22 mouse cellular contexts compared by ENCODE assay signal in genomic region chr17:28131156-28131555, GRCm38 (mm10). TPM values are rescaled to one million over a fixed set of nuclear protein-coding genes. Genes with fewer than 3 reads are reported as not detected.
A peak's percentile ranks its signal among the peaks of the same experiment; 100 is the strongest.
DNase-seq lines count a peak whose midpoint lies in the region; ATAC-seq and TF ChIP-seq lines count a peak whose summit lies in the region.
"Had no signal": no experiment of that assay in that cellular context is flagged by ENCODE, and none has a peak within 500 bp of the region (broad histone marks: within the 10 kb centered on the region; RNA-seq: fewer than 3 reads in every experiment).

No protein-coding gene starts in this region.

- H3K4me2 ChIP-seq in forebrain, embryonic 12.5 days, result no peak overlapping the region
- H3K4me2 ChIP-seq in forebrain, postnatal 0 days (ENCODE audit: low read depth), result no peak overlapping the region
- no peak overlapping the region for H3K4me2 ChIP-seq in midbrain, postnatal 0 days (ENCODE audit: low read depth, low read length, poor library complexity, severe bottlenecking)
- H3K4me2 ChIP-seq: midbrain, embryonic 15.5 days; neural tube, embryonic 15.5 days had no signal

- no peak for DNase-seq in forebrain, postnatal 0 days
- no peak for DNase-seq in midbrain, embryonic 10.5 days (ENCODE audit: low spot score)
- no peak for DNase-seq in midbrain, postnatal 0 days (ENCODE audit: low spot score)
- no peak for DNase-seq in limb, embryonic 10.5 days (ENCODE audit: low spot score)
- DNase-seq in frontal cortex, postnatal 25 days (ENCODE audit: low spot score in 2 of 2), result no peak
- DNase-seq: adrenal gland, postnatal 14 days; cerebellum, adult 2 months; cerebellum, postnatal 25 days; right cerebral cortex, adult 18-20 months; right cerebral cortex, postnatal 4 days; thymus, adult 18-20 months; thymus, postnatal 36 days had no signal

- H3K4me3 ChIP-seq in forebrain, embryonic 12.5 days (replicated peaks), result no peak overlapping the region
- H3K4me3 ChIP-seq in forebrain, postnatal 0 days (ENCODE audit: low read depth, low read length), result no peak overlapping the region
- no peak overlapping the region for H3K4me3 ChIP-seq in midbrain, embryonic 10.5 days
- no peak overlapping the region for H3K4me3 ChIP-seq in midbrain, postnatal 0 days (ENCODE audit: low read depth, low read length)
- H3K4me3 ChIP-seq in limb, embryonic 10.5 days, result no peak overlapping the region
- H3K4me3 ChIP-seq: left cerebral cortex, adult 2 months; midbrain, embryonic 15.5 days; neural tube, embryonic 15.5 days had no signal

- H3K9ac ChIP-seq in forebrain, embryonic 12.5 days, result no peak overlapping the region
- no peak overlapping the region for H3K9ac ChIP-seq in forebrain, postnatal 0 days
- H3K9ac ChIP-seq in midbrain, postnatal 0 days (replicated peaks; ENCODE audit: low read length, poor library complexity, severe bottlenecking), result no peak overlapping the region
- H3K9ac ChIP-seq: midbrain, embryonic 15.5 days; neural tube, embryonic 15.5 days had no signal

- 0 out of 2 replicates have a peak overlapping the region, but pooled peaks have one; percentile 19 for H3K27ac ChIP-seq in forebrain, embryonic 12.5 days
- H3K27ac ChIP-seq in forebrain, postnatal 0 days (ENCODE audit: low read depth, low read length), result no peak overlapping the region
- peak overlapping the region; percentile 63 for H3K27ac ChIP-seq in midbrain, embryonic 10.5 days (replicated peaks)
- H3K27ac ChIP-seq in midbrain, postnatal 0 days (ENCODE audit: low read depth, low read length), result no peak overlapping the region
- H3K27ac ChIP-seq in limb, embryonic 10.5 days, result peak overlapping the region; percentile 42; the same call in 1 of the 2 replicates
- H3K27ac ChIP-seq: kidney, postnatal 0 days; left cerebral cortex, adult 2 months; midbrain, embryonic 15.5 days; neural tube, embryonic 15.5 days had no signal

- no peaks in the 10 kb centered on the region for H3K9me3 ChIP-seq in forebrain, embryonic 12.5 days
- no peaks in the 10 kb centered on the region for H3K9me3 ChIP-seq in forebrain, postnatal 0 days (ENCODE audit: low read length)
- H3K9me3 ChIP-seq in midbrain, embryonic 10.5 days (replicated peaks), result no peaks in the 10 kb centered on the region
- no peaks in the 10 kb centered on the region for H3K9me3 ChIP-seq in midbrain, postnatal 0 days (ENCODE audit: low read length)
- H3K9me3 ChIP-seq in limb, embryonic 10.5 days (replicated peaks), result no peaks in the 10 kb centered on the region
- H3K9me3 ChIP-seq: midbrain, embryonic 15.5 days; neural tube, embryonic 15.5 days had no signal

- no peak for ATAC-seq in forebrain, embryonic 12.5 days (ENCODE audit: low FRiP score)
- ATAC-seq in forebrain, postnatal 0 days, result no peak
- ATAC-seq in midbrain, postnatal 0 days (ENCODE audit: low FRiP score), result no peak
- ATAC-seq in frontal cortex, adult (ENCODE audit: low TSS enrichment), result no peak
- ATAC-seq: CD4-positive, CD25-positive, alpha-beta regulatory T cell, adult 4 months; lung, postnatal 0 days; midbrain, embryonic 15.5 days had no signal

- peaks cover 16% of the 10 kb centered on the region; the same call in 1 of the 2 replicates for H3K4me1 ChIP-seq in forebrain, embryonic 12.5 days
- 0 out of 2 replicates have a peak, but pooled peaks cover 2% of the 10 kb centered on the region for H3K4me1 ChIP-seq in forebrain, postnatal 0 days (ENCODE audit: insufficient read depth)
- peaks cover 28% of the 10 kb centered on the region for H3K4me1 ChIP-seq in midbrain, embryonic 10.5 days
- no peaks in the 10 kb centered on the region for H3K4me1 ChIP-seq in midbrain, postnatal 0 days (ENCODE audit: insufficient read depth, low read length)
- peaks cover 28% of the 10 kb centered on the region for H3K4me1 ChIP-seq in limb, embryonic 10.5 days

- no peaks in the 10 kb centered on the region for H3K36me3 ChIP-seq in forebrain, embryonic 12.5 days (replicated peaks)
- no peaks in the 10 kb centered on the region for H3K36me3 ChIP-seq in forebrain, postnatal 0 days (ENCODE audit: insufficient read depth)
- no peaks in the 10 kb centered on the region for H3K36me3 ChIP-seq in midbrain, embryonic 10.5 days
- H3K36me3 ChIP-seq in midbrain, postnatal 0 days (ENCODE audit: insufficient read depth, low read length), result no peaks in the 10 kb centered on the region
- no peaks in the 10 kb centered on the region for H3K36me3 ChIP-seq in limb, embryonic 10.5 days
- H3K36me3 ChIP-seq: midbrain, embryonic 15.5 days; neural tube, embryonic 15.5 days had no signal

- TF ChIP-seq CTCF in forebrain, postnatal 0 days (IDR thresholded peaks at IDR 0.05; ENCODE audit: low read depth), result no peak
- no peak for TF ChIP-seq CTCF in midbrain, postnatal 0 days (IDR thresholded peaks at IDR 0.05)

- 0 out of 2 replicates have a peak, but pooled peaks cover 10% of the 10 kb centered on the region for H3K27me3 ChIP-seq in forebrain, embryonic 12.5 days
- H3K27me3 ChIP-seq in forebrain, postnatal 0 days (ENCODE audit: insufficient read depth, low read length), result no peaks in the 10 kb centered on the region
- H3K27me3 ChIP-seq in midbrain, embryonic 10.5 days (ENCODE audit: low read depth, poor library complexity, severe bottlenecking), result peaks cover 19% of the 10 kb centered on the region
- H3K27me3 ChIP-seq in midbrain, postnatal 0 days (ENCODE audit: insufficient read depth, low read length), result no peaks in the 10 kb centered on the region
- H3K27me3 ChIP-seq in limb, embryonic 10.5 days (ENCODE audit: low read depth, poor library complexity, severe bottlenecking), result 0 out of 2 replicates have a peak, but pooled peaks cover 3% of the 10 kb centered on the region
- H3K27me3 ChIP-seq: neural tube, embryonic 15.5 days had no signal

RNA-seq across cellular contexts. Expression of gene Scube3, which starts 10.8 kb away (rescaled TPM):
- 6.9 and 7.0 TPM in 2 replicates for polyA plus RNA-seq in forebrain, embryonic 12.5 days (2016; fragmentation: Nextera tagmentation; extraction: Ambion mirVana)
- total RNA-seq in forebrain, postnatal 0 days (2014; rRNA removed), result 16.3 and 16.7 TPM in 2 replicates
- 3.1 and 3.2 TPM in 2 replicates for polyA plus RNA-seq in forebrain, postnatal 0 days (2015; fragmentation: Nextera tagmentation; extraction: Ambion mirVana)
- 9.5 and 10.8 TPM in 2 replicates for polyA plus RNA-seq in midbrain, embryonic 10.5 days (2016; fragmentation: Nextera tagmentation; extraction: Ambion mirVana)
- 19.9 and 24.7 TPM in 2 replicates for total RNA-seq in midbrain, postnatal 0 days (2014; rRNA removed)
- 3.1 and 3.9 TPM in 2 replicates for polyA plus RNA-seq in midbrain, postnatal 0 days (2015; fragmentation: Nextera tagmentation; extraction: Ambion mirVana)
- polyA plus RNA-seq in limb, embryonic 10.5 days (2016; fragmentation: Nextera tagmentation; extraction: Ambion mirVana), result 10.9 and 11.0 TPM in 2 replicates
- total RNA-seq: liver, adult 2 months had no signal
- polyA plus RNA-seq: CD4-positive, CD25-positive, alpha-beta regulatory T cell, adult 4 months had no signal

RNA-seq across cellular contexts. Expression of gene Zfp523, which starts 45.8 kb away (rescaled TPM):
- polyA plus RNA-seq in forebrain, embryonic 12.5 days (2016; fragmentation: Nextera tagmentation; extraction: Ambion mirVana), result 43.6 and 44.7 TPM in 2 replicates
- total RNA-seq in forebrain, postnatal 0 days (2014; rRNA removed), result 57.7 and 72.4 TPM in 2 replicates
- 36.5 and 41.1 TPM in 2 replicates for polyA plus RNA-seq in forebrain, postnatal 0 days (2015; fragmentation: Nextera tagmentation; extraction: Ambion mirVana)
- polyA plus RNA-seq in midbrain, embryonic 10.5 days (2016; fragmentation: Nextera tagmentation; extraction: Ambion mirVana), result 32.4 and 38.0 TPM in 2 replicates
- 65.4 and 81.7 TPM in 2 replicates for total RNA-seq in midbrain, postnatal 0 days (2014; rRNA removed)
- polyA plus RNA-seq in midbrain, postnatal 0 days (2015; fragmentation: Nextera tagmentation; extraction: Ambion mirVana), result 38.7 and 40.0 TPM in 2 replicates
- 33.6 and 40.2 TPM in 2 replicates for polyA plus RNA-seq in limb, embryonic 10.5 days (2016; fragmentation: Nextera tagmentation; extraction: Ambion mirVana)

RNA-seq across cellular contexts. Expression of gene Tcp11, which starts 50.7 kb away (rescaled TPM):
- polyA plus RNA-seq in forebrain, embryonic 12.5 days (2016; fragmentation: Nextera tagmentation; extraction: Ambion mirVana), result 1.1 and 1.6 TPM in 2 replicates
- 4.3 and 7.2 TPM in 2 replicates for total RNA-seq in forebrain, postnatal 0 days (2014; rRNA removed)
- 1.7 and 2.9 TPM in 2 replicates for polyA plus RNA-seq in forebrain, postnatal 0 days (2015; fragmentation: Nextera tagmentation; extraction: Ambion mirVana)
- polyA plus RNA-seq in midbrain, embryonic 10.5 days (2016; fragmentation: Nextera tagmentation; extraction: Ambion mirVana), result 0.86 and 1.2 TPM in 2 replicates
- total RNA-seq in midbrain, postnatal 0 days (2014; rRNA removed), result 4.1 and 8.2 TPM in 2 replicates
- 2.3 and 2.5 TPM in 2 replicates for polyA plus RNA-seq in midbrain, postnatal 0 days (2015; fragmentation: Nextera tagmentation; extraction: Ambion mirVana)
- polyA plus RNA-seq in limb, embryonic 10.5 days (2016; fragmentation: Nextera tagmentation; extraction: Ambion mirVana), result 0.97 and 1.1 TPM in 2 replicates
- total RNA-seq: adrenal gland, postnatal 14 days; gastrocnemius, adult 8-10 months; liver, adult 2 months had no signal
- polyA plus RNA-seq: liver, adult 2 months had no signal

Comparison
In these comparisons a context has a peak if more than half of its experiments do, and no peak if none do; other contexts are left out.
1. H3K27ac ChIP-seq: peak in forebrain, embryonic 12.5 days (single experiment), midbrain, embryonic 10.5 days (single experiment) and limb, embryonic 10.5 days (single experiment); none in forebrain, postnatal 0 days (single experiment) and midbrain, postnatal 0 days (single experiment).